Mouse (Mus musculus) gonadal fat pad, adult 2 months (tissue): ENCODE measurements around the gene Slc12a3. TPM values are rescaled to one million over a fixed set of nuclear protein-coding genes. Genes with fewer than 3 reads are reported as not detected.

ENCODE experiments used
- DNase-seq: peaks from one replicate; pipeline ENCODE4 v3.0.0-alpha.2; 2012; ENCODE audit warnings: low read depth
- polyA plus RNA-seq: library from polyadenylated mRNA; depleted of rRNA; stranded (reverse); fragments of >200 nt; gene quantifications from 2 replicates; pipeline ENCODE4 v1.2.3, GENCODE M21; 2012

Slc12a3 gene
- polyA plus RNA-seq, 1 experiment: 1.0 TPM

GRCm38 (mm10) chr8:94333345-94333744, 4.3 kb downstream of the Slc12a3 start:
- DNase-seq: no peak

GRCm38 (mm10) chr8:94337559-94337958, 8.6 kb downstream of the Slc12a3 start:
- DNase-seq: no peak

GRCm38 (mm10) chr8:94340796-94341195, 11.8 kb downstream of the Slc12a3 start:
- no peak for DNase-seq

GRCm38 (mm10) chr8:94342691-94343090, 13.7 kb downstream of the Slc12a3 start:
- no peak for DNase-seq

- no peak for DNase-seq
Observed at GRCm38 (mm10) chr8:94343290-94343689, 14.3 kb downstream of the Slc12a3 start.

GRCm38 (mm10) chr8:94343778-94344320, 14.8 kb downstream of the Slc12a3 start:
- no peak for DNase-seq

- DNase-seq: no peak
Observed at GRCm38 (mm10) chr8:94345657-94346056, 16.7 kb downstream of the Slc12a3 start.

- DNase-seq: no peak
Observed at GRCm38 (mm10) chr8:94346264-94346663, 17.3 kb downstream of the Slc12a3 start.

GRCm38 (mm10) chr8:94348425-94348824, 19.4 kb downstream of the Slc12a3 start:
- DNase-seq: no peak

- peak; percentile 64 for DNase-seq
Observed at GRCm38 (mm10) chr8:94354069-94354531, 25.1 kb downstream of the Slc12a3 start.

GRCm38 (mm10) chr8:94354571-94354970, 25.6 kb downstream of the Slc12a3 start:
- DNase-seq: no peak

GRCm38 (mm10) chr8:94357220-94357619, 28.2 kb downstream of the Slc12a3 start:
- no peak for DNase-seq

- no peak for DNase-seq
Observed at GRCm38 (mm10) chr8:94358541-94358940, 29.5 kb downstream of the Slc12a3 start.

GRCm38 (mm10) chr8:94361774-94362431, 32.9 kb downstream of the Slc12a3 start:
- no peak for DNase-seq

GRCm38 (mm10) chr8:94362607-94363239, 33.7 kb downstream of the Slc12a3 start:
- DNase-seq: no peak

- DNase-seq: no peak
Observed at GRCm38 (mm10) chr8:94363288-94363688, 34.3 kb downstream of the Slc12a3 start.

- no peak for DNase-seq
Observed at GRCm38 (mm10) chr8:94363906-94364305, 34.9 kb downstream of the Slc12a3 start.

- no peak for DNase-seq
Observed at GRCm38 (mm10) chr8:94364686-94365312, 35.8 kb downstream of the Slc12a3 start.

- DNase-seq: no peak
Observed at GRCm38 (mm10) chr8:94365410-94365981, 36.5 kb downstream of the Slc12a3 start.

- no peak for DNase-seq
Observed at GRCm38 (mm10) chr8:94370839-94371238, 41.8 kb downstream of the Slc12a3 start.

- no peak for DNase-seq
Observed at GRCm38 (mm10) chr8:94372955-94373599, 44.1 kb downstream of the Slc12a3 start.

- no peak for DNase-seq
Observed at GRCm38 (mm10) chr8:94375551-94375991, 46.6 kb downstream of the Slc12a3 start.
